Mouse (Mus musculus) MEL (cell line): Measurements from ENCODE around the gene Per1. TPM values are rescaled to one million over a fixed set of nuclear protein-coding genes. Genes with fewer than 3 reads are reported as not detected.

Source experiments
- DNase-seq: peaks from one replicate; pipeline ENCODE4 v3.0.0; 2011; ENCODE audit warnings: low read depth, low spot score
- H3K27ac ChIP-seq: 2 replicates; pipeline ENCODE4 v1.5.1; 2012; ENCODE audit warnings: low read depth, mild to moderate bottlenecking, control low read depth, low read length, moderate library complexity; ENCODE audit not compliant: control insufficient read depth
- H3K27me3 ChIP-seq, 2 experiments: fragments of 150-350 bp in 1 of 2; sonication (generic) in 1 of 2; 2 replicates each; pipeline ENCODE4 v1.6.1; 2012; ENCODE audit warnings: low read length in 2 of 2, mild to moderate bottlenecking in 2 of 2, improper control_type of control experiment in 1 of 2, moderate library complexity in 1 of 2; ENCODE audit not compliant: insufficient read depth in 2 of 2, control insufficient read depth in 1 of 2
- H3K36me3 ChIP-seq, 2 experiments: 2 replicates each; pipeline ENCODE4 v1.6.1; 2012 to 2014; ENCODE audit warnings: low read length in 2 of 2, improper control_type of control experiment in 1 of 2, inconsistent platforms in 1 of 2, mild to moderate bottlenecking in 1 of 2; ENCODE audit not compliant: insufficient read depth in 2 of 2, control insufficient read depth in 1 of 2
- H3K4me1 ChIP-seq, 2 experiments: fragments of 150-350 bp in 1 of 2; sonication (generic) in 1 of 2; 2 replicates each; pipeline ENCODE4 v1.6.1; 2012; ENCODE audit warnings: low read length in 2 of 2, improper control_type of control experiment in 1 of 2, mild to moderate bottlenecking in 1 of 2; ENCODE audit not compliant: insufficient read depth in 2 of 2, control insufficient read depth in 1 of 2
- H3K4me3 ChIP-seq, 2 experiments: fragments of 150-350 bp in 1 of 2; sonication (generic) in 1 of 2; 2 replicates each; pipeline ENCODE4 v1.5.1; 2012; ENCODE audit warnings: low read depth in 2 of 2, low read length in 2 of 2, mild to moderate bottlenecking in 2 of 2, moderate library complexity in 2 of 2, control low read depth in 1 of 2, improper control_type of control experiment in 1 of 2; ENCODE audit not compliant: control insufficient read depth in 1 of 2, insufficient read depth in 1 of 2
- H3K79me2 ChIP-seq: 2 replicates; pipeline ENCODE4 v1.6.1; 2012; ENCODE audit warnings: mild to moderate bottlenecking, low read length, moderate library complexity; ENCODE audit not compliant: control insufficient read depth, poor library complexity, insufficient read depth
- H3K9ac ChIP-seq: 2 replicates; pipeline ENCODE4 v1.6.1; 2012; ENCODE audit warnings: low read depth, mild to moderate bottlenecking, control low read depth, low read length, moderate library complexity; ENCODE audit not compliant: control insufficient read depth, poor library complexity, severe bottlenecking
- H3K9me3 ChIP-seq: fragments of 150-350 bp; sonication (generic); replicated peaks from 2 replicates; pipeline ENCODE4 v1.6.1; 2012; ENCODE audit warnings: mild to moderate bottlenecking, low read length, improper control_type of control experiment, moderate library complexity; ENCODE audit not compliant: insufficient read depth
- BHLHE40 ChIP-seq: IDR thresholded peaks from 2 replicates; pipeline ENCODE4 v1.6.1; 2012; ENCODE audit warnings: low read depth, mild to moderate bottlenecking, inconsistent platforms, low read length, improper control_type of control experiment, borderline replicate concordance
- CHD1 ChIP-seq: IDR thresholded peaks from 2 replicates; pipeline ENCODE4 v1.6.1; 2012; ENCODE audit warnings: low read depth, mild to moderate bottlenecking, inconsistent platforms, low read length, improper control_type of control experiment
- CTCF ChIP-seq, 3 experiments: IDR thresholded peaks in 2 of 3; conservative IDR thresholded peaks in 1 of 3; 2 replicates each; pipeline ENCODE4 v1.5.1; 2011 to 2012; ENCODE audit warnings: low read length in 3 of 3, low read depth in 2 of 3, mild to moderate bottlenecking in 2 of 3, improper control_type of control experiment in 1 of 3, inconsistent platforms in 1 of 3, mixed read lengths in 1 of 3, moderate library complexity in 1 of 3; ENCODE audit not compliant: control insufficient read depth in 1 of 3, insufficient read depth in 1 of 3, poor library complexity in 1 of 3, severe bottlenecking in 1 of 3
- E2F4 ChIP-seq: IDR thresholded peaks from 2 replicates; pipeline ENCODE4 v1.6.1; 2011; ENCODE audit warnings: low read depth, low read length, improper control_type of control experiment, borderline replicate concordance
- ELF1 ChIP-seq: IDR thresholded peaks from 2 replicates; pipeline ENCODE4 v1.6.1; 2014; ENCODE audit warnings: low read depth, mild to moderate bottlenecking, inconsistent platforms, low read length, improper control_type of control experiment, moderate library complexity
- EP300 ChIP-seq, 2 experiments: IDR thresholded peaks; 2 replicates each; pipeline ENCODE4 v1.6.1; 2011; ENCODE audit warnings: improper control_type of control experiment in 2 of 2, low read length in 2 of 2, low read depth in 1 of 2, mild to moderate bottlenecking in 1 of 2
- ETS1 ChIP-seq: IDR thresholded peaks from 2 replicates; pipeline ENCODE4 v1.6.1; 2012; ENCODE audit warnings: low read depth, mild to moderate bottlenecking, inconsistent platforms, low read length, improper control_type of control experiment, moderate library complexity
- GATA1 ChIP-seq: IDR thresholded peaks from 2 replicates; pipeline ENCODE4 v1.6.1; 2011; ENCODE audit warnings: low read depth, low read length, improper control_type of control experiment
- JUND ChIP-seq: IDR thresholded peaks from 2 replicates; pipeline ENCODE4 v1.6.1; 2011; ENCODE audit warnings: low read depth, mild to moderate bottlenecking, improper control_type of control experiment, low read length
- KAT2A ChIP-seq: conservative IDR thresholded peaks from 2 replicates; pipeline ENCODE4 v1.6.1; 2012; ENCODE audit warnings: low read depth, low read length, improper control_type of control experiment, inconsistent platforms
- MAFK ChIP-seq: IDR thresholded peaks from 2 replicates; pipeline ENCODE4 v1.6.1; 2011; ENCODE audit warnings: low read depth, mild to moderate bottlenecking, low read length, improper control_type of control experiment, borderline replicate concordance
- MAX ChIP-seq: IDR thresholded peaks from 2 replicates; pipeline ENCODE4 v1.6.1; 2011; ENCODE audit warnings: low read length, improper control_type of control experiment
- MEF2A ChIP-seq: IDR thresholded peaks from 2 replicates; pipeline ENCODE4 v1.6.1; 2014; ENCODE audit warnings: low read depth, mild to moderate bottlenecking, inconsistent platforms, low read length, improper control_type of control experiment; ENCODE audit not compliant: poor library complexity, insufficient replicate concordance, severe bottlenecking; ENCODE audit errors: extremely low read depth
- MXI1 ChIP-seq: IDR thresholded peaks from 2 replicates; pipeline ENCODE4 v1.6.1; 2011; ENCODE audit warnings: mild to moderate bottlenecking, low read depth, low read length, improper control_type of control experiment
- MYB ChIP-seq: IDR thresholded peaks from 2 replicates; pipeline ENCODE4 v1.6.1; 2011; ENCODE audit warnings: mild to moderate bottlenecking, low read depth, low read length, improper control_type of control experiment
- MYC ChIP-seq: IDR thresholded peaks from 2 replicates; pipeline ENCODE4 v1.6.1; 2011; ENCODE audit warnings: low read depth, mild to moderate bottlenecking, low read length, improper control_type of control experiment, moderate library complexity
- NRF1 ChIP-seq: IDR thresholded peaks from 2 replicates; pipeline ENCODE4 v1.6.1; 2014; ENCODE audit warnings: low read depth, mild to moderate bottlenecking, inconsistent platforms, low read length, improper control_type of control experiment, moderate library complexity; ENCODE audit not compliant: poor library complexity, insufficient read depth, severe bottlenecking
- POLR2A ChIP-seq, 2 experiments: IDR thresholded peaks; 2 replicates each; pipeline ENCODE4 v1.6.1; 2011 to 2012; ENCODE audit warnings: low read length in 2 of 2, mild to moderate bottlenecking in 2 of 2, control low read depth in 1 of 2, improper control_type of control experiment in 1 of 2, low read depth in 1 of 2, moderate library complexity in 1 of 2; ENCODE audit not compliant: control insufficient read depth in 1 of 2, insufficient read depth in 1 of 2, poor library complexity in 1 of 2
- TBP ChIP-seq: IDR thresholded peaks from 2 replicates; pipeline ENCODE4 v1.8.0; 2011; ENCODE audit warnings: low read depth, low read length, improper control_type of control experiment
- TCF12 ChIP-seq: IDR thresholded peaks from 2 replicates; pipeline ENCODE4 v1.6.1; 2014; ENCODE audit warnings: low read depth, mild to moderate bottlenecking, inconsistent platforms, low read length, improper control_type of control experiment, moderate library complexity
- USF2 ChIP-seq, 2 experiments: IDR thresholded peaks; 2 replicates each; pipeline ENCODE4 v1.6.1; 2011 to 2012; ENCODE audit warnings: improper control_type of control experiment in 2 of 2, low read length in 2 of 2, borderline replicate concordance in 1 of 2, inconsistent platforms in 1 of 2, low read depth in 1 of 2, mild to moderate bottlenecking in 1 of 2; ENCODE audit not compliant: insufficient read depth in 1 of 2
- ZC3H11A ChIP-seq: IDR thresholded peaks from 2 replicates; pipeline ENCODE4 v1.6.1; 2012; ENCODE audit warnings: low read depth, mild to moderate bottlenecking, inconsistent platforms, low read length, improper control_type of control experiment
- ZKSCAN1 ChIP-seq: IDR thresholded peaks from 2 replicates; pipeline ENCODE4 v1.6.1; 2012; ENCODE audit warnings: low read depth, mild to moderate bottlenecking, inconsistent platforms, low read length, improper control_type of control experiment, moderate library complexity
- ZMIZ1 ChIP-seq: IDR thresholded peaks from 2 replicates; pipeline ENCODE4 v1.6.1; 2012; ENCODE audit warnings: low read depth, mild to moderate bottlenecking, inconsistent platforms, low read length, improper control_type of control experiment, moderate library complexity
- polyA plus RNA-seq, 2 experiments: library from polyadenylated mRNA; stranded (reverse) in 1 of 2; unstranded in 1 of 2; fragments of >175 nt in 1 of 2; fragments of >200 nt in 1 of 2; gene quantifications; 2 replicates each; pipeline versions ENCODE4 v1.2.1 to v1.2.4; 2012; ENCODE audit warnings: low replicate concordance in 2 of 2, low read depth in 1 of 2; ENCODE audit not compliant: insufficient read length in 2 of 2, insufficient read depth in 1 of 2, missing spikeins in 1 of 2
- total RNA-seq: library from RNA; depleted of rRNA; stranded (reverse); fragments of 300-350 nt; gene quantifications from 2 replicates; pipeline ENCODE4 v1.2.3, GENCODE M21; 2012

The Per1 gene
- total and polyA plus RNA-seq, 3 experiments, result 4.5 to 34.9 TPM; not detected in 1

GRCm38 (mm10) chr11:69067601-69068000 lies 27.4 kb upstream of the Per1 start:
- Histone ChIP-seq H3K4me1 (peaks cover 0 to 8% of the 10 kb centered on the region in 2 experiments; a peak in 1 of 4 replicates), H3K36me3 (peaks cover 0 to 2% of the 10 kb centered on the region in 2 experiments; a peak in 1 of 4 replicates), H3K79me2 (peaks cover 5% of the 10 kb centered on the region; the same call in 1 of the 2 replicates), H3K9ac (no peak overlapping the region), H3K27ac (no peak overlapping the region), H3K9me3 (no peaks in the 10 kb centered on the region), H3K27me3 (no peaks in the 10 kb centered on the region), H3K4me3 (no peak overlapping the region)
- no peak for DNase-seq
- TF ChIP-seq TBP (no peak), CTCF (IDR thresholded peaks at IDR 0.05 in 2 of 3, conservative IDR thresholded peaks at IDR 0.05 in 1 of 3; ENCODE audit: control insufficient read depth in 1 of 3, insufficient read depth in 1 of 3, low read depth in 2 of 3, low read length in 3 of 3, poor library complexity in 1 of 3, severe bottlenecking in 1 of 3) (no peak), POLR2A (IDR thresholded peaks at IDR 0.05; ENCODE audit: control insufficient read depth in 1 of 2, insufficient read depth in 1 of 2, low read depth in 1 of 2, low read length in 2 of 2, poor library complexity in 1 of 2) (no peak), MXI1 (no peak), KAT2A (no peak)

GRCm38 (mm10) chr11:69070093-69070492 lies 24.9 kb upstream of the Per1 start:
- peaks cover 0 to 2% of the 10 kb centered on the region in 2 experiments; a peak in 1 of 4 replicates for H3K36me3 ChIP-seq
- no peak for DNase-seq
- peak overlapping the region; percentile 68 for H3K27ac ChIP-seq
- peaks cover 0 to 2% of the 10 kb centered on the region in 2 experiments; a peak in 1 of 4 replicates for H3K4me1 ChIP-seq
- peak overlapping the region; percentile 70 to 75 for H3K4me3 ChIP-seq
- peak overlapping the region; percentile 79 for H3K9ac ChIP-seq
- H3K79me2 ChIP-seq, result peaks cover 5% of the 10 kb centered on the region; the same call in 1 of the 2 replicates
- H3K9me3 ChIP-seq, result no peaks in the 10 kb centered on the region
- TF ChIP-seq ZMIZ1, result no peak
- TF ChIP-seq GATA1, result no peak
- no peak for TF ChIP-seq ETS1
- no peak for TF ChIP-seq JUND
- TF ChIP-seq CHD1, result peak; percentile 73; the same call in 1 of the 2 replicates
- TF ChIP-seq TCF12, result no peak
- no peaks in the 10 kb centered on the region for H3K27me3 ChIP-seq

- Histone ChIP-seq H3K27ac (peak within 1 kb of the TSS; percentile 68), H3K79me2 (peaks cover 5% of the 10 kb centered on the region; the same call in 1 of the 2 replicates), H3K4me3 (peak within 1 kb of the TSS; percentile 70 to 75), H3K36me3 (peaks cover 0 to 2% of the 10 kb centered on the region in 2 experiments; a peak in 1 of 4 replicates), H3K27me3 (no peaks in the 10 kb centered on the region), H3K9me3 (no peaks in the 10 kb centered on the region), H3K4me1 (peaks cover 0 to 2% of the 10 kb centered on the region in 2 experiments; a peak in 1 of 4 replicates), H3K9ac (peak within 1 kb of the TSS; percentile 79)
- DNase-seq, result peak; percentile 99
- TF ChIP-seq E2F4, result peak; percentile 94
- TF ChIP-seq POLR2A (IDR thresholded peaks at IDR 0.05; ENCODE audit: control insufficient read depth in 1 of 2, insufficient read depth in 1 of 2, low read depth in 1 of 2, low read length in 2 of 2, poor library complexity in 1 of 2), result peak; percentile 75 to 94
- no peak for TF ChIP-seq EP300 (IDR thresholded peaks at IDR 0.05; ENCODE audit: low read depth in 1 of 2, low read length in 2 of 2)
- no peak for TF ChIP-seq ZKSCAN1
- peak; percentile 89 for TF ChIP-seq MAX
- TF ChIP-seq ELF1, result 0 out of 2 replicates have a peak, but pooled peaks have one; percentile 30
- no peak for TF ChIP-seq BHLHE40
- TF ChIP-seq MEF2A, result no peak
- no peak for TF ChIP-seq CHD1
- no peak for TF ChIP-seq MYB
- TF ChIP-seq ZC3H11A, result no peak
- peak; percentile 86 for TF ChIP-seq NRF1
- peak; percentile 86 for TF ChIP-seq MYC
- no peak for TF ChIP-seq USF2 (IDR thresholded peaks at IDR 0.05; ENCODE audit: borderline replicate concordance in 1 of 2, insufficient read depth in 1 of 2, low read depth in 1 of 2, low read length in 2 of 2)
- no peak for TF ChIP-seq MAFK
- no peak for TF ChIP-seq KAT2A
These were observed 24.3 kb upstream of the Per1 start, which contains the start of gene Tmem107 for GRCm38 (mm10) chr11:69070590-69071222. TSS of gene Tmem107 (plus strand) at chr11:69070806.
